ENCODE assay signal across 12 mouse cellular contexts in genomic region chr5:45102661-45103060, GRCm38 (mm10).
DNase-seq lines count a peak whose midpoint lies in the region; ATAC-seq lines count a peak whose summit lies in the region.
"Had no signal": no experiment of that assay in that cellular context is flagged by ENCODE, and none has a peak within 500 bp of the region (broad histone marks: within the 10 kb centered on the region; RNA-seq: fewer than 3 reads in every experiment).

No protein-coding gene starts in this region.

- no peaks in the 10 kb centered on the region for H3K36me3 ChIP-seq in heart, embryonic 12.5 days
- H3K36me3 ChIP-seq in hindbrain, embryonic 13.5 days = no peaks in the 10 kb centered on the region
- no peaks in the 10 kb centered on the region for H3K36me3 ChIP-seq in midbrain, embryonic 12.5 days

- H3K27me3 ChIP-seq in heart, embryonic 12.5 days (replicated peaks) = no peaks in the 10 kb centered on the region
- H3K27me3 ChIP-seq in hindbrain, embryonic 13.5 days = no peaks in the 10 kb centered on the region
- H3K27me3 ChIP-seq in midbrain, embryonic 12.5 days = no peaks in the 10 kb centered on the region

- no peak overlapping the region for H3K27ac ChIP-seq in heart, embryonic 12.5 days (ENCODE audit: poor library complexity, severe bottlenecking)
- peak overlapping the region; percentile 77 for H3K27ac ChIP-seq in hindbrain, embryonic 13.5 days
- peak overlapping the region; percentile 66; the same call in 1 of the 2 replicates for H3K27ac ChIP-seq in midbrain, embryonic 12.5 days (replicated peaks)
- H3K27ac ChIP-seq: liver, embryonic 14.5 days had no signal

- H3K4me3 ChIP-seq in heart, embryonic 12.5 days = no peak overlapping the region
- no peak overlapping the region for H3K4me3 ChIP-seq in hindbrain, embryonic 13.5 days
- H3K4me3 ChIP-seq in midbrain, embryonic 12.5 days = no peak overlapping the region

- H3K4me2 ChIP-seq in heart, embryonic 12.5 days = no peak overlapping the region
- no peak overlapping the region for H3K4me2 ChIP-seq in hindbrain, embryonic 13.5 days
- no peak overlapping the region for H3K4me2 ChIP-seq in midbrain, embryonic 12.5 days (replicated peaks)

- H3K9ac ChIP-seq in heart, embryonic 12.5 days = no peak overlapping the region
- no peak overlapping the region for H3K9ac ChIP-seq in hindbrain, embryonic 13.5 days
- no peak overlapping the region for H3K9ac ChIP-seq in midbrain, embryonic 12.5 days (replicated peaks)
- H3K9ac ChIP-seq: liver, embryonic 14.5 days had no signal

- H3K9me3 ChIP-seq in heart, embryonic 12.5 days (replicated peaks) = no peaks in the 10 kb centered on the region
- H3K9me3 ChIP-seq in hindbrain, embryonic 13.5 days = no peaks in the 10 kb centered on the region
- H3K9me3 ChIP-seq in midbrain, embryonic 12.5 days = no peaks in the 10 kb centered on the region

- H3K4me1 ChIP-seq in heart, embryonic 12.5 days (replicated peaks) = no peaks in the 10 kb centered on the region
- peaks cover 37% of the 10 kb centered on the region for H3K4me1 ChIP-seq in hindbrain, embryonic 13.5 days (replicated peaks)
- peaks cover 31% of the 10 kb centered on the region for H3K4me1 ChIP-seq in midbrain, embryonic 12.5 days

- ATAC-seq in heart, embryonic 12.5 days (ENCODE audit: insufficient number of reproducible peaks, low FRiP score) = no peak
- ATAC-seq in hindbrain, embryonic 13.5 days (ENCODE audit: low FRiP score) = peak; percentile 37; the same call in 1 of the 2 replicates
- ATAC-seq in midbrain, embryonic 12.5 days (ENCODE audit: low FRiP score, low read depth) = peak; percentile 64
- no peak for ATAC-seq in monocyte, adult 5-6 weeks (replicated peaks; ENCODE audit: insufficient number of reproducible peaks, low FRiP score, low TSS enrichment, poor library complexity, severe bottlenecking)
- ATAC-seq: intestine, postnatal 0 days had no signal

- DNase-seq in heart, adult 18-20 months = peak; percentile 12 to 37
- peak; percentile 42 for DNase-seq in brain, adult 2 months (ENCODE audit: low read depth, low spot score)
- DNase-seq in spleen, postnatal 36 days (ENCODE audit: low spot score in 2 of 2) = no peak
- DNase-seq in thymus, postnatal 36 days = no peak
- DNase-seq: adrenal gland, postnatal 14 days; cerebellum, postnatal 25 days had no signal

- 46% methylated on average over 3 of the region's 3 CpGs for WGBS in heart, embryonic 12.5 days
- 40% methylated on average over 3 of the region's 3 CpGs for WGBS in hindbrain, embryonic 13.5 days
- WGBS in midbrain, embryonic 12.5 days = 45% methylated on average over 3 of the region's 3 CpGs

Comparison
In these comparisons a context has a peak if more than half of its experiments do, and no peak if none do; other contexts are left out.
1. DNase-seq: peak in heart, adult 18-20 months (2 of 2) and brain, adult 2 months (single experiment); none in spleen, postnatal 36 days (0 of 2) and thymus, postnatal 36 days (0 of 2).
2. ATAC-seq: peak in hindbrain, embryonic 13.5 days (single experiment) and midbrain, embryonic 12.5 days (single experiment); none in heart, embryonic 12.5 days (single experiment) and monocyte, adult 5-6 weeks (single experiment).